In the genomic region with DNA sequence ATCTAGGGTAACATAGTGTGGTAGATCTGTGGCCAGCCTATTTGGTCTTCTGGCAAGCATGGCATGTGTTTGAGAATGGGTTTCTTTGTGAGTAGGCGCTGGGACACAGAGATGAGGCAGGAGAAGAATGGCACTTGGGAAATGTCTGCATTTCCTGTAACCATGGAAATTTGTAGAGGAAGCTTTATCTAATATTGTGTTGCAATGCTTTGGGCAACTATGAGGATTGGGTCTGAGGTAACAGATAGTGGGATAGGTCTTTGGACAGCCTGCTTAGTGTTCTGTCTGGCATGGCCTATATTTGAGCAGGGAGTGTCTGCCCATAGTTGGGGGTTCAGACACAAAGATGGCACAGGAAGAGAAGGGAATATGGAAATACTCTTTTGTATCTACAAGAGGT, we compare ENCODE assay signal across 25 mouse cellular contexts. TPM values are rescaled to one million over a fixed set of nuclear protein-coding genes. Genes with fewer than 3 reads are reported as not detected.
DNase-seq lines count a peak whose midpoint lies in the region; ATAC-seq and TF ChIP-seq lines count a peak whose summit lies in the region.
"Had no signal": no experiment of that assay in that cellular context is flagged by ENCODE, and none has a peak within 500 bp of the region (broad histone marks: within the 10 kb centered on the region; RNA-seq: fewer than 3 reads in every experiment).

No protein-coding gene starts in this region.

- H3K36me3 ChIP-seq in midbrain, postnatal 0 days (ENCODE audit: insufficient read depth, low read length): no peaks in the 10 kb centered on the region

- no peak for TF ChIP-seq CTCF in midbrain, postnatal 0 days (IDR thresholded peaks at IDR 0.05)

- H3K4me2 ChIP-seq in midbrain, postnatal 0 days (ENCODE audit: low read depth, low read length, poor library complexity, severe bottlenecking): no peak overlapping the region
- H3K4me2 ChIP-seq: embryonic facial prominence, embryonic 12.5 days; forebrain, embryonic 13.5 days; forebrain, embryonic 15.5 days had no signal

- H3K9ac ChIP-seq in midbrain, postnatal 0 days (replicated peaks; ENCODE audit: low read length, poor library complexity, severe bottlenecking): no peak overlapping the region
- H3K9ac ChIP-seq: embryonic facial prominence, embryonic 12.5 days; forebrain, embryonic 13.5 days; forebrain, embryonic 15.5 days; forebrain, postnatal 0 days had no signal

- peak; percentile 58 for ATAC-seq in granulocyte monocyte progenitor cell, adult 5-6 weeks (replicated peaks; ENCODE audit: poor library complexity, severe bottlenecking)
- peak; percentile 70 for ATAC-seq in megakaryocyte progenitor cell, adult 5-6 weeks (replicated peaks; ENCODE audit: poor library complexity)
- ATAC-seq in midbrain, postnatal 0 days (ENCODE audit: low FRiP score): no peak
- ATAC-seq: activated CD4-positive, CD25-positive, alpha-beta regulatory T cell, adult 4 months; CD4-positive, CD25-positive, alpha-beta regulatory T cell, adult 4 months; forebrain, embryonic 13.5 days; forebrain, embryonic 15.5 days; forebrain, postnatal 0 days; Patski had no signal

- DNase-seq in 416B (ENCODE audit: low read depth): peak; percentile 14
- DNase-seq in frontal cortex, adult 2 months (ENCODE audit: extremely low spot score in 1 of 2, low spot score in 1 of 2): no peak
- no peak for DNase-seq in midbrain, postnatal 0 days (ENCODE audit: low spot score)
- DNase-seq: adrenal gland, adult 8-10 months; adrenal gland, postnatal 14 days; adrenal gland, postnatal 36 days; B cell, adult 2 months; cerebellum, adult 11-12 months; cerebellum, adult 2 months; cerebellum, adult 9-10 months; cerebellum, postnatal 10 days; cerebellum, postnatal 25 days; forebrain, postnatal 0 days had no signal

- no peak overlapping the region for H3K4me3 ChIP-seq in midbrain, postnatal 0 days (ENCODE audit: low read depth, low read length)
- H3K4me3 ChIP-seq: embryonic facial prominence, embryonic 10.5 days; embryonic facial prominence, embryonic 12.5 days; forebrain, embryonic 13.5 days; forebrain, embryonic 15.5 days had no signal

- WGBS in midbrain, postnatal 0 days: 100% methylated on average over 1 of the region's 1 CpGs

- no peaks in the 10 kb centered on the region for H3K27me3 ChIP-seq in midbrain, postnatal 0 days (ENCODE audit: insufficient read depth, low read length)
- H3K27me3 ChIP-seq: CH12.LX; embryonic facial prominence, embryonic 12.5 days; forebrain, embryonic 13.5 days; forebrain, embryonic 15.5 days; Patski had no signal

- no peak overlapping the region for H3K27ac ChIP-seq in midbrain, postnatal 0 days (ENCODE audit: low read depth, low read length)
- H3K27ac ChIP-seq: embryonic facial prominence, embryonic 10.5 days; embryonic facial prominence, embryonic 12.5 days; forebrain, embryonic 13.5 days; forebrain, embryonic 15.5 days had no signal

- H3K9me3 ChIP-seq in midbrain, postnatal 0 days (ENCODE audit: low read length): peaks cover 43% of the 10 kb centered on the region

- no peaks in the 10 kb centered on the region for H3K4me1 ChIP-seq in midbrain, postnatal 0 days (ENCODE audit: insufficient read depth, low read length)
- H3K4me1 ChIP-seq: embryonic facial prominence, embryonic 10.5 days; embryonic facial prominence, embryonic 12.5 days; forebrain, embryonic 13.5 days; forebrain, embryonic 15.5 days had no signal

RNA-seq across cellular contexts. Expression of a gene that starts 4.5 kb away (rescaled TPM):
- 7.3 TPM in 1 of 2 replicates, not detected in the other for total RNA-seq in granulocyte monocyte progenitor cell, adult 5-6 weeks (2014; fragmentation: Nextera tagmentation)
- total RNA-seq in granulocyte monocyte progenitor cell, adult 5-6 weeks (2017): 5.5 and 6.3 TPM in 2 replicates
- 1.5 and 1.7 TPM in 2 replicates for total RNA-seq in megakaryocyte progenitor cell, adult 5-6 weeks (2015)
- 10.7 and 18.8 TPM in 2 replicates for total RNA-seq in megakaryocyte progenitor cell, adult 5-6 weeks (2017)
- not detected in 2 replicates for polyA plus RNA-seq in frontal cortex, adult 2 months (2012; rRNA removed)
- total RNA-seq in midbrain, postnatal 0 days (2014; rRNA removed): not detected in 2 replicates
- not detected in 2 replicates for polyA plus RNA-seq in midbrain, postnatal 0 days (2015; fragmentation: Nextera tagmentation; extraction: Ambion mirVana)
- polyA plus RNA-seq: cerebellum, adult 2 months; cortical plate, adult 2 months; G1E had no signal

RNA-seq across cellular contexts. Expression of a gene that starts 43.6 kb away (rescaled TPM):
- total RNA-seq in granulocyte monocyte progenitor cell, adult 5-6 weeks (2014; fragmentation: Nextera tagmentation): 4.0 TPM in 1 of 2 replicates, not detected in the other
- total RNA-seq in granulocyte monocyte progenitor cell, adult 5-6 weeks (2017): 3.3 and 10.4 TPM in 2 replicates
- total RNA-seq in megakaryocyte progenitor cell, adult 5-6 weeks (2015): 2.2 and 2.4 TPM in 2 replicates
- 4.9 and 6.6 TPM in 2 replicates for total RNA-seq in megakaryocyte progenitor cell, adult 5-6 weeks (2017)
- 3.1 and 5.3 TPM in 2 replicates for polyA plus RNA-seq in frontal cortex, adult 2 months (2012; rRNA removed)
- 11.5 and 13.0 TPM in 2 replicates for total RNA-seq in midbrain, postnatal 0 days (2014; rRNA removed)
- 10.9 and 13.5 TPM in 2 replicates for polyA plus RNA-seq in midbrain, postnatal 0 days (2015; fragmentation: Nextera tagmentation; extraction: Ambion mirVana)
- polyA plus RNA-seq: G1E had no signal
